Mouse (Mus musculus) heart, adult 9 months (tissue): ENCODE data around the gene Fam160a1.

ENCODE experiments used
- DNase-seq, 2 experiments: peaks; one replicate each; pipeline ENCODE4 v3.0.0; 2022; ENCODE audit warnings: low spot score in 2 of 2

The Fam160a1 gene

DNA sequence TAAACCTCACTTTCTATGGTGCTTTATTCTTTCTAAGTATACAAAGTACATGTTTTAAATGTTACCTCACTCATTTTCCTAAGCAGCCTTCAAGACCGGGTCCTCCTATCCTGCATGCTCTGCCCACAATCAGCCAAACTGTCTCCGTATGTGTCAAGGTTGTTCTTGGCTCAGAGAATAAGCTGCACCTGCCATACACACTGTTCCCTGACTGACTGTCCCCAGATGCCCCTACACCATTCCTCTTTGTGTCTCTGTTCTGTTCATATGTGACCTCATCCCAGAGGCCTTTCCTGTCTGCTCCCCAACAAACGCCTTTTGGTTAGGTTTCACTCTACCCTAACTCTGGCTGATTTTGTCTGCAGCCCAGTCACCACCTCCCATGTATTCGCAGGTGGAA lies 10.2 kb upstream of the Fam160a1 start:
- DNase-seq = peak; percentile 23 to 34

DNA sequence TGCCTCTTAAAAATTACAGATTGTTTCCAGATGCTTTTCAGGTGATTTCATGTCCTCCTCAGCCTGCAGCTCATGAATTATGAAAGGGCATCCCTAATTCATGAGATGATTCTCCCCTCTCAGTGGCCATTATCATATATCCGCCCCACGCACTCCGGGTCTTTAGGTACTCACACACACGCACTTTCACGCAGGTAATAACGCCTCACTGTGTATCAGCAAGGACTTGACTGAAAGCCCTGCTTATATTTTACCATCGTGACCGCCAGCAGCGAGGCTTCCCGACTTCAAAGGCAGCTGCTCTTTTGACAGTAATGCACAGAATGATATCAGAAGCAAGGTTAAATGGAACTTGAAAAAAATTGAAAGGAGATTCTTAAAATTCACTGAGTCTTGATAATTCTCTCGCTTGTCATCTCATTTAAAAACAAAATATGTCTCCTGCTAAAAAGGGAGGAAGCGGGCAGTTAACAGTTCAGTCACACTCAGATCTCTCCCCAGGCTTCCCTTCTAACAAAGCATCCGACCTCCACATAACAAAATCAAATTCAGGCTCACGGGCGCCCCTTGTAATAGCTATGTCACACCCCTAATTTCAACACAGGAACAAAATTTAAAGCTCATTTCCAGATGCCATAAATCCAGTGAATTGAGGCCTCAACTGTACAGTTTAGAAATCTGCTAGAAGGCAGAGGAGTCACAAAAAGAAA lies 3.9 kb upstream of the Fam160a1 start:
- DNase-seq = no peak

DNA sequence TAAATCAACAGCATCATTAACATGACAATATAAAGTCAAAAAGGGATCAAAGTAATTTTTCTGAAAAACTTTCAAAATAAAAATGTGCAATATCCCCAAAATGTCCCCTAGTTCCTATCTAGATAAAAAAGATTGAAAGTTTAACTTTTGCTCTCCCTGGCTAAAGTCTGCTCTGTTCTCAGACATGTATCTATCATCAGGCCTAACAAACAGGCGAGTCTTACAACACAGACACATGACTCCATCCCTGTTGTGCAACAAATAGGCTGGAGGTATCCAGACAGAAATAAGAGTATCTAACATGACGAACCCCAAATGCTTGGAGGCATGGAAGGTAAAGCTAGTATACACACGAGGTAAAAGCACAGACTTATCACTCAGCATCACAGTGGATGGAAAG lies 2.2 kb upstream of the Fam160a1 start:
- DNase-seq = no peak

DNA sequence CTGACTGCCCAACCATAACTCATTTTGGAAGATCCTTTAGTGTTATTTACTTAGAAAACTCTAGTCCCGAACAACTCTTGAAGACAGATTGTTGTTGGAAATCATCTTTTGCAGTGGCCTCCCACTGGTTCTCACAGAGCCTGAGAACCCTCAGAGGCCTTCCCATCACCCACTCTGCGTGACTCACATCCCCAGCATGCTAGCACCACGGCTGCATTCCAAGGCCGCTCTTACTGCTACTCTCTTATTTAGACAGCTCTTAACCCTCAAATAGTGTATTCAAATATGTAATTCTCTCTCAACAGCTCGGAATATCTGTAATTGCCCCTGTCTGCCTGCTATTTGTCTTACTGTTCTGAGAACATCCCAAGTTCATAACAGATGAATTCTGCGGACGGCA lies 2.9 kb downstream of the Fam160a1 start:
- no peak for DNase-seq

DNA sequence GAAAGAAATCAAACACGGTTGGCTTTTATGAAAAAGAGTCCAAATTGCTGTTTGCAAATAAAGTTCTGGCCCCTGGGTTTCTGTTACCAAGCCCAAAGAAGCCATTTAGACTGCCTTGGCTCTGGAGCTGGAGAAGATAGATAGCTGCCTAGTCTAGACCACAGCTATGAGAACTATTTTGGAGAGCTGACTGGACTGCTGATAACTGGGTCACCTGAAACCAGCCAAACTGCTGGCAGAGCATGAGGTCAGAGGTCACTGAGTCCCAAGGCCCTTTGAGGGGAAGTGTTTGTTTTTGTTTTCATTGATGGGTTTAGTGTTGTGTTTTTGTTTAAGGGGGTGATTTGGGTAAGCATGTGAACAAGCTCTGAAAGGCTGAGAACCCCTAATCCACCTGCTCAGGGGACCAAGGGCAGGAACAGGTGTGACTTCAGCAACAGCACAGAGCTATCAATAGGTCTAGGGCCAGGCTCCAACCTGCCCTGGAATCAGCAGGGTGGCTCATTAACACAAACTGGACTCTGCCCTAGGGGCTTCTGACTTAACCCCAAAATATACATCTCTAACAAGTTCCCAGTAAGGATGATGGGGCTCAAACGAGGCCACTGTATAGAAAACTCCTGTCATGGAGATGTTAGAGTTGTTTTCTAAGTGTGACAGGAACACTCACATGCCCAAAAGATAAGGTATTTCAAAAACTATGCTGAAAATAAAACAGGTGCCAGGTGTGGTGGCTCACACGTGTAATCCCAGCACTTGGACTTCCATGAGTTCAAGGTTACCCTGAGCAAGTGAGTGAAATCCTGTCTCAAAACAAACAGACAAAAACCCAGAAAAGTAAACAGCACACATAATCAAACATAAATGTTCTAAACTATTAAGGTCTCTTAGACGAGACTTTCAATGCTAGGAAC lies 3.7 kb downstream of the Fam160a1 start:
- DNase-seq = peak in 1 of 2 experiments; percentile 13

DNA sequence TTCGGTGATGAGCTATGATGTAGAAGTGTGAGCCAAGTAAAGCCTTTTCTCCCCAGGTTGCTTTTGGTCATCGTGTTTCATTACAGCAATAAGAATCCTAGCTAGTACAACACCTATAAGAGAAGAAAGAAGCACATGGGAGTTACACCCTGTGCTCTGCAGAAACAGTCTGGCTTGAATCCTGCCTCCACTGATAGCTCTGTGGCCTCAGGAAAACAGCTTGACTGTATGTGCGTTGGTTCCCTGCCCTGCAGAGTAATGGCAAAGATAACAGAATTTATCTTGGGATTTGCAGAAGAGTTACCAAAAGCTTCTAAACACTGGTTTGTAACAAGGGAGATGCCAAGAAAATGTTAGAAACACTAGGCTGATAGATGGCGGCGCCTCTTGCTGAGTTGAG lies 5.1 kb downstream of the Fam160a1 start:
- no peak for DNase-seq

DNA sequence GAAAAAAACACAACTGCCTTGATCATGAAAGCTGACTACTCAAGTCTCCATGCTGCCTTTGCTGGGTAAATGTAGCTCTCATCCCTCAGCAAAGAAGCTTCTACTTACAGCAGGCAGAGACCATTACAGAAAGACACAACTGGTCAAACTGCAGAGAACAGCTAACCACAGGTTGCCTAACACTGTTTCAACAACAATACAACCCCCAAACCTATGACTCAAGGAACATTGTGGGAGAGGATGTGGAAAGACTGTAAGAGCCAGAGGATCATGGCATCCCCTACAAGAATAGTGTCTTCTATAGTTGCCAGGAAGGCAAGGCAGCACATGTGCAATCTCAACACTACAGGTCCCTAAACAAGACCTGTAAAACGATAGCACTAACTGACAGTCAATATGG lies 23.9 kb downstream of the Fam160a1 start:
- no peak for DNase-seq

DNA sequence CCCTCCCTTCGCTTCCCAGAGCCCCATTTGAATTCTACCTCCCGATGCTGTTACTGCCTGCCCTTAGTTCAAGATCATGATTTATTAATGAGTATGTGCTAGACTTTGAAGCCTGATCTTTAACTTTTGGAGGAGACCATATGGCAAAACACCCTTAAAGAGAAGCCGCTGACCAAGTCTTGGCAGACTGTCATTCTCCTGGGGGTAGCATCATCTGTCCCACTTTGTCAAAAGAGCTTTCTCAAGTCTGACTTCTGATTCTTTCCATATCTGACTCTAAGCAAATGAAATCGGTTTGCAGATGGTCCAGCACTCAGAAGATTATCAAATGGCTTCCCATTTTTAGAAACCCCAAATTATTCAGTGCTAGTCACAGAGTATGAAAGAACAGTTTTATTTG lies 27.3 kb downstream of the Fam160a1 start:
- DNase-seq = no peak

DNA sequence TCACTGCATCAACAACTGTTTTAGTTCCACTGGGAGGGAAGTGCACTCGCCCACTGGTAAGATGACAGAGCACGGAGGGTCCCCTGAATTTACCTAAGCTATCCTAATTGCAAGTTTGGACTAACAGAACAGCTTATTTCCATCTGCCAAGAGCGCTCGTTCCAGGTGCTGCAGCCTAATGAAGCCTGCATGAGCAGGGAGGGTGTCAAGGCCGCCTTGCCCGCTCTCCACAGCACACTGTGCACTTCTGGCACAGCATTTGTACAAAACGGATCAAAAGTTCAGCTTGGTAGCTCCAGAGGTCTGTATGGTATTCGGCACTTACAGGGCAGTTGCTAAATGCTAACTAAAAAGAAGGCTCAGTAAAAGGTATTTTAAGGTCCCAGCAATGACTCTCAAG lies 30.6 kb downstream of the Fam160a1 start:
- DNase-seq = no peak

DNA sequence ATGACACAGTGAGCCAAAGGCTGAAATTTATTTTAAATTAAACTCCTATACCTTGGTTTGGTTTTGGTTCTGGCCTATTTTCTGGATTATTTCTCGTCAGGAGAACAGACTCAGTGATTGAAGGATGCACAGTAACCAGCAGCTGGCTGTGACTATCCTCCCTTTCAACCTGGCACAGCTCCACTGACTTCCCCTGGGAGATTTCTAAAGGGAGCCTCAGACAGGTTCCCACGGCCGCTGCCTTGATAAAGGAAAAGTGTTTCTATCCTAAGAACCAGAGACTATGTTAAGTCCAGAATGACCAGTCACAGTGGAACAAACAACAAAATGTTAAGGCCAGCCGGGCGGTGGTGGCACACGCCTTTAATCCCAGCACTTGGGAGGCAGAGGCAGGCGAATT lies 36.2 kb downstream of the Fam160a1 start:
- peak; percentile 36 for DNase-seq

DNA sequence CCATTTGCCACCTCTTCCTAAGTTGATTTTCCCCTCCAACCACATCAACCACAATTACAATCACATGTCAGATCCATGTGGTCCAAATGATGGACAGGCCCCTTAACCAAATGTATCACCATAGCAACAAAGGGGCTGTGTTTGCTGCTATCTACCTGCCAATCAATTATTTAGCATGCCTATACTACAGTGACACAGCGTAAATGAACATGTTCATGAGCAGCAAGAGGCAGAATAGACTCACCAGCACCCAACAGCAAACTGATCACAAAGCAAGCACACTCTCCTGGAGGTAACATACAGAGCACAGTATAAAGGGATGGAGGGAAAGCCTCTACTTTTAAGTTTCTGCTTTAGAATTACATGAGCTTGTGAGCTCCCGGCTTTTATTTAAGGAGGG lies 36.8 kb downstream of the Fam160a1 start:
- DNase-seq = no peak

DNA sequence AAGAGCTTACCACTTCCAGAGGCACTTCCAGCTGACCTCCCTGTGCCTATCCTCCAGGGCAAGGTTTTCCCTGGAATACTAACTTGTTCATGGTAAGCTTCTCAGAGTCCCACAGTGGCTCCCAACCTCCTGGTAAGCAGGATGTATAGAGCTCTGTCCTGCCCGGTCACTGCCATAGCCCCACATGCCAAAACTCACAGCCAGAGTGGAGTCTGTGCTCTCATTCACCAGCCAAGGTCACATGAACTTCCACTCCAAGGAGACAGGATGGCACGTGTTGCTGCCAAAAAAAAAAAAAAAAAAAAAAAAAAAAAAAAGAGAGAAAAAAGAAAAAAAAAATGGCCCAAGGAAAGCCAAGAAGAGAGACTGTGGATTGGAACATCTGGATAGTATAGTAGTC lies 39.2 kb downstream of the Fam160a1 start:
- DNase-seq = peak in 1 of 2 experiments; percentile 9

DNA sequence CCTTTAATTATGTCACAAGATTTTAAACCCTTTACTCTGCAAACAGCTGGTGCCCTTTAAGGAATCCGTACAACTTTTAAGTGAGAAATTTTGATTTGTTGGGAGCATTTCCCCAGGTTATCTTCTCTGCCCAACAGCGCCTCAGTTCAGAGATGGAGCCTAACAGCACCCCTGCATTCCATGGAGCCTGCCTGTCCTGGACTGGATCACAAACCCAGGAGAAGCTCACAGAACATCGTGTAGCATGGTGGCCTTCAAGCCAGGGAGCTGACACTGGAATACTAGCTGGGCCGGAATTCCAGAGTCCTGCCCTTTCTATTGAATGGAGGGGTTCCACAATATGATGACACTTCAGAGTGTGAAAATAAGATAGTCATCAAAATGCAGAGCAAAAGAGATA lies 39.7 kb downstream of the Fam160a1 start:
- DNase-seq = no peak

DNA sequence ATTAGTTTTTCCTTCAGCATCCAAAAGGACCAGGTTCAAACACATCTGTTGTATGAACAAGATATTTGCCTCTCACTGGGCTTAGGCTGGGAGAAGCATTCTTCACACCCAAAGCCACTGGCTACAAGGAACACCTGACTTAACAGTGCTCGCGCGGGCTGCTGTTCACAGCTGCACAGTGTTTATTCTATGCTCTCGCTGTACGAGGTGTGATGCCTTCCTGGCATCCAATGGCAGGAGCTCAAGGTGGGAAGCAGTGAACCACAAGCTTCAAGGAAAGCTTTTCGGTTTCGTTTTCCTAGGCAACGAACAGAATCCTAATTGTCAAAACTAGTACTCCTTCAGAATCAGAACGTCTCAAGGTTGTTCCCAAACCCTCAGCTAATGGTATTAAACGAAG lies 40.4 kb downstream of the Fam160a1 start:
- DNase-seq = no peak

DNA sequence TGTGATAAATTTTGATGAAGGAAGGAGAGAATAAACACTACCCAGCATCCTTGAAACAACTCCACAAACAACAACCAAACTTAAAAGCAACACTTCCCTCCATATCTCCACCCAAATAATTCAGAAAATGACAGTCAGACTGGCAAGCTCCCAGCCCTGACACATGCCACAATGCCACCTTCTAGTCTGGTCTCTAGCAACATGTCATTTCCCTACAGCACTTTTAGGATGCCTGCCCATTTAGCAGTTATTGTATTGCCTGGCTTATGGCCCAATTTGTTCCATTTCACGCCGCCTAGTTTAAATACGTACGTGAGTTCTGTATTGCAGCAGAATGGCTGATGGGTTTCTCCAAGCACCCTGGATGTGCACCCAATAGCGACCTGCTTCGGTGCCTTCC lies 41.0 kb downstream of the Fam160a1 start:
- no peak for DNase-seq

DNA sequence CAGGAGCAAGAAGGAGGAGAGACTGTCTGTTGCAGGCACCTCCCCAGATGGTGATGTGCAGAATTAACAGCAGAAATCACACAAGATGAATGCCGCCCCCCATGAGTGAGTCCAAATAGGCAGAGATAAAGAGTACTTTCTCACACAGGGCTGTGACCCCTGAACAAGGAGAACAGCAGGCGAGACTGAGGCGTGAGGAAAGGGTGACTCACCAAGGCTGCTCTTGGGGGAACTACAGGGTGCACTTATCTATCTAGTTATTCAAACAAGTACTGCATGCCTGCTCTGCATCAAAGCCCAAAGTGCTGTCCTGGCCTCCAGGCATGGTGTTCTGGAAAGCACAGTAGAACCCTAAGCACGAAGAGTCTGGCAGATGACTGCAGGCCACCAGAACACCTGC lies 43.2 kb downstream of the Fam160a1 start:
- peak; percentile 22 to 26 for DNase-seq

DNA sequence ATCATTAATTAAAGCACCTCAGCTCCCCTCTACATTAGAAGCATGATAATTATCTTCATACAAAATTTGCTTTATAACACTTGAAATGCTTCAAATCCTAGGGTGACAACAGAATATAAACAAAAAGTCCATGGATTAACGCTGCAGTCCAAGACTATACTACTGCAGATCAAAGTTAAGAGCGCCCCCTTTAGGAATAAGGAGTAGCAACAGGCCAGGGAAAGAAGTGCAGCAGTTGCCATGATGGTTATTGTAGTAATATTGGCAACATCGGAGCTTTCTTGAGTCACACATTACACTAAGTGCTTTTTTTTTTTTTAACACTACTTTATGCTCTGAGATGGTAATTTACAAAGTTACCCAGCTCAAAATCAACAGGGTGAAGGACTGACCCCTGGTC lies 43.7 kb downstream of the Fam160a1 start:
- DNase-seq = no peak

DNA sequence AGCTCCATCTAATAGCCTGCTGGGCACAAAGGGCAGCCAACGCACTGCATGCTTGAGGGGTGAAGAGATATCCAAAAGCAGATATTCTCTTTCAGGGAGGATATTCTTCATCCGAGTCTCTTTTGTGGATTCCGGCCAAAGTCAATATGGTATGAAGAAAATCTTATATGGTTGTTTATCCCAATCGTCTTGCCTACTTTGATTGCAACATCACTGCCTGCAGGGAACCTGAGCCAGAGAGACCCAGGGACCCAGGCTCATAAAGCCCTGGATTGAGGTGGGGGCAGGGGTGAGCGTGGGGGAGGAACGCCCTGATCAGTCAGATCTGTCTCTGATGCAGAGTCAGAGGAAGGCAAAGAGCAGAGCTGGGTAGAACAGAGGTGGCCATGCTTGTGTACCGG lies 52.2 kb downstream of the Fam160a1 start:
- no peak for DNase-seq

DNA sequence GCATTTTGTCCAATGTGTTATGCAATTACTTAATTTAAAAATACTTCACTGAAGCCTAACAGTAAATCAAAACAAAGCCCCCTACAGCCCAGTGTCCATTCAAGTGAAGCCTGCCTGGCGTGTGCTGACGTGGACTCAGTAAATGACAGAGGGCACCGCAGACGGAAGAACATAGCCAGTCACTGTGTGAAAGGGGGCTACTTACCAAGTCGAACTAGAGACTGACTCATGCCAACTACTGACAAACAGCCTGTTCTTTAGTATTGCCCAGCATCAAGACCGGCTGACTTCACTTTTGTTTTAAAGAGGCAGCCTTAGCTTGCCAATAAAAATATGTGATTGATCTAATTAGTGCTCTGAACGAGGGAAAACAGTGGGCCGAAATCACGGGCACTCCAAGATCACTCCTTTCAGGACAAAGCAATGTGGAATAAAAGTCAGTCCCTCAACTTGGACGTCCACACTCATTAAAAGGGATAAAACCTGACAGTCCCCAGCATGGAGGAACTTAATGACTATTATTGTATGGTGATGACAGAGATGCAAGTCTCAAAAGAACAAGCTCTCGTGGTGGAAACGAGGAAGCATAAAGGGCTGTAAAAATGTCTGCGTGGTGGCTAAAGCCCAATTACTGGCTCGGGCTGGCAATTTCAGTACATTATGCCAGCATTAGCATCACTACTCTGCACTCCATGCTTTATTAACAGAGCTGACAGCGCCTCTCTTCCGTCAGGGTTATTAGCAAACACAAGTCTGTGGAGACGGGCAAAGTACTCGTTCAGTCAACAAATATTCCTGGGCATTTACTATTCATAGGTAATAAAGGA lies 52.9 kb downstream of the Fam160a1 start:
- no peak for DNase-seq

DNA sequence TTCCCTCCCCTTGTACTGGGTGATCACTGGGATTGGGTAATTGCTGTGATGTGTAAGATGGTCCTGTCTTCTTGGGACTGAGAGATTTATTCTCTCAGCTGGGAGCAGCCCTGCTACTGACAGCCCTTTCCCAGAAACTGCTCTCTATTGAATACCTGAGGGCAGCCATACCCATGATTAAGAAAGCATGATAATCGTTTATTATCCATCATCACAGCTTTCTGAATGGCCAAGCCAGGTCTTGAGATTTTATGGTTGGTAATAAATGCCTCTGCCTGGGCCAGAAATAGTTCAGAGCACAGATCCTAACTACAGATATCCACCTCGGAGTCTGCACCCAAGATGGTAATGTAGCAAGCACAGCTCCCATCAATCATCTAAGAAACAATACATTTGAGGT lies 59.1 kb downstream of the Fam160a1 start:
- no peak for DNase-seq

DNA sequence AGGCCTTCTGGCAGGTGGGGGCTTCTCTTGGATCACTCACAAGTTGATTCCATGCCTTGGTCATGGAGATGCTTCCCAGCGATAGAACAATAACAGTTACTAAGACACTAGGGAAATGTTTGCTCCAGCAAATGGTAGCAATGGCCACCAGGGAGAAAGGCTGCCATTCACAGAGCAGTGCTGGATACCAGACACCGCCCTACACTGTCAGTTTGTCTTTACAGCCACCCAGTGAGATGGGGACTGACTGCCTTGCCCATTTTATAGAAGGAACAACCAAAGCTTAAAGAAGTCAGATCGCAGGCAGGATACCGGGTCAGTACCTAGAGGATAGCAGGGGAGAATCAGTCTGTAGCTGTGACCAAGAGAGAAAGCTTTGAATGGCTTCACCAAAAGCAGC lies 59.7 kb downstream of the Fam160a1 start:
- no peak for DNase-seq

DNA sequence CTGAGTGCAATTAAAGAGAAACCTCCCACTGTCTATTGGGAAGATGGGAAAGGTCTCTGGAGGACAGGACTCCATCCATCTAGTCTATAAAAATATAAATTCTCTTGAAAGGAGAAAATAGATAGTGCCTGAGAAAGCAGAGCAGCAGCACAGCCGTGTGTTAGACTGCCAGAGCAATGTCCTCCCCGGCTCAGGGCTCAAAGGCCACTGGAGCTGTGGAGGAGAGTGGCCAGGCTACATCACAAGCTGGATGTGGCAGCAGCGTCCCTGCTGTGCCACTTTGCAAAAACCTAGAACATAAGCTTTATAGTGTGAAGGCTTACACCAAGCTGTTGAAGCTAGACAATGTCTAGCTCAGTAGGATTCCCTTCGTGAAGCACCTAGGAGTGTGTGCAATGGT lies 67.7 kb downstream of the Fam160a1 start:
- DNase-seq = no peak
